Mouse (Mus musculus) CH12F3 (cell line): ENCODE results near the gene Pak1.

Experiments used
- in situ Hi-C: fragments of 300-500 bp; cut with MboI; formaldehyde crosslinking; loops from 2 replicates; pipeline ENCODE4 v1.14.3; 2020; ENCODE audit warnings: low sequenced_read_pairs

Pak1 gene

DNA sequence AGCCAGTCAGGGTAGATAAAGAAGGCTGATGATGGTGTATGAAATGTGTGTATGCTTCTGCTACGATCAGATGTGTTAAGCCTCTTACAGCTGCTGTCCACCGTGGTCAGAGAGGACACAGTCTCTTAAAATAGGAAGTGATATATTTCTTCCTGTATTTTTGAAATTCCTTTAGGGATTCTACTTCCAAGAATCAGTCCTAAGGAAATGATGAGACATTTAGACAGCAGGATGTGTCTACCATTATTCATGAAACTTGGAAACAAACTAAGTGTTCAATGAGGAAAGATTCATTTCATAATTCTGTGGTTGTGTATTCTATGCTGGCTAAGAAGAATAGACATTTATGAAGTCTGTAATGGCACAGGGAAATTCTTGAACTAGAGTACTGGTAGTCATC lies 12.4 kb upstream of the Pak1 start:
- in situ Hi-C loops, result no loop called here

DNA sequence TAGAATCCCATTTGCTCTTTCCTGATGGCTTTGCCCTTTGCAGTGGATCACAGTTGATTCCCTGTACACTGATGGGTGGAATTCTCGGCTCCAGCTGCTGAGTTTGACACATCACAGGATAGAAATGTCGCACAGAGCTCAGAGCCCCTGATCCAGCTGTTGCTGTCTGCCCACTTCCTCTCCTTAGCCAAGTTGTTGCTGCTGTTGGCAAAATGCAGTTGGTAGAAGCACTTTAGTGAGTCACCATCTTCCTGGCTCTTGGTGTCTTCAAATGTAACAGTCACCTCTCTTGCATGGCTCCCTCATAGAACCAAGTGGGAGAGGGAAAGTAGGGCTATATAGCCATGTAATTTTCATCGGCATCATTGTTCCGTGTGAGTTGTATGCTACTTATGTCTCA lies 11.2 kb upstream of the Pak1 start:
- in situ Hi-C loops, result no loop called here

DNA sequence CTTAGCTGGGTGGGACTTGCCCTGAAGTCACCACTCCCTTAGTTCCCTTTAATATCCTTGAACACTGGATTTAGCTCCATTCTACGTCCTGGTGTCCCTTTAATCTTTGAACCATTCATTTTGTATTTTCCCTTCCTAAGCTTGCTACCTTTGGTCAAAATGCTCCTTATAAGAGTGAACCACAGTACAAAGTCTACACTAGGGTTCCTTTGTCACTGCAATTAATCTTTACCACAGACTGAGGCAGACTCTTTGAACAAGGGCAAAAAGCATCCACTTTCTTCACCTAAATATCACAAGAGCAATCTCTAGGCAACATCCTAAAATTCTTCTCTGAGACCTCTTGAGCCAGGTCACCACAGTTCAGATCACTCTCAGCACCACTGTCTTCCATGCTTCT lies 8.1 kb upstream of the Pak1 start:
- in situ Hi-C loops, result no loop called here

DNA sequence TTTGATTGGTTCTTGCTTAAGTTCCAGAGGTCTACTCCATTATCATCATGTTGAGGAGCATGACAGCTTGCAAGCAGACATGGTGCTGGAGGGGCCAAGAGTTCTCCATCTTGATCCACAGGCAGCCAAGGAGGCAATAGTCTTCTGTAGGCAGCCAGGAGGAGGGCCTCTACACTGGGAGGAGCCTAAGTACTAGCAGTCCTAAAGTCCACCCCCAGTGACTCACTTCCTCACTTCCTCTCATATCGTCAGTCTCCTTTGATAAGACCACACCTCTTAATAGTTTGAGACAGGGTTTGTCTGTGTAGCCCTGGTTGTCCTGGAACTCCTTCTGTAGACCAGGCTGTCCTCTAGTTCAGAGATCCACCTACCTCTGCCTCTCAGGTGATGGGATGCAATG lies 7.5 kb upstream of the Pak1 start:
- in situ Hi-C loops, result no loop called here

DNA sequence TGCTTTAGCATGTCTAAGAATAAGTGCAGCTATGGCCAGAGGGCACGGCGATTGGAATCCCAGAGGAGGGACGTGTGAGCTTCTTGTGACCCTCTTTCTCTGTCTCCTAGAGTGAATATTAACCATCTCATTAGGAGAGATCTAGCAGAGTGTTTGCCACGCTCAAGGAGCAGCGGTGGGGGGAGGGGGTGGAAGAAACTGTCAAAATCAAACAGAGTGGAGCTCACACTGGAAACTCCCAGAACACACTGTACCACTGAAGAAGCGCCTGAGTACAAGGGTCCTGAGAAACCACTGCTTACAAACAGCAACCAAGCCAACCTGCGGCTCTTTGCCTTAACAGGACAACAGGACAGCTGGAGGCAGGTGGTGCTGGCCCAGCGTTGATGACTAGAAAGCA lies 6.8 kb upstream of the Pak1 start:
- in situ Hi-C loops, result no loop called here

DNA sequence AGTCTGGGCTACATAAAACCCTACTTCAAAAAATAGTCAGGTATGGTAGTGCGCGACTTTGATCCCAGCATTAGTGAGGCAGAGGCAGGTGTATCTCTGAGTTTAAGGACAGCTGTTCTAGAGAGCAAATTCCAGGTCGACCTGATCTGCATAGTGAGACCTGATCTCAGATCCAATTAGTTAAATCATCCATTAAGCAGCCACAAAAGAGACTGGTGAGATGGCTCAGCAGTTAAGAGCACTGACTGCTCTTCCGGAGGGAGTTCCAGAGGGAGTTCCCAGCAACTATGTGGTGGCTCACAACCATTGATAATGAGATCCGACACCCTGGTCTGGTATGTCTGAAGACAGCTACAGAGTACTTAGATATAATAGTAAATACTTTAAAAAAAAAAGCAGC lies 4.8 kb upstream of the Pak1 start:
- in situ Hi-C loops, result no loop called here

DNA sequence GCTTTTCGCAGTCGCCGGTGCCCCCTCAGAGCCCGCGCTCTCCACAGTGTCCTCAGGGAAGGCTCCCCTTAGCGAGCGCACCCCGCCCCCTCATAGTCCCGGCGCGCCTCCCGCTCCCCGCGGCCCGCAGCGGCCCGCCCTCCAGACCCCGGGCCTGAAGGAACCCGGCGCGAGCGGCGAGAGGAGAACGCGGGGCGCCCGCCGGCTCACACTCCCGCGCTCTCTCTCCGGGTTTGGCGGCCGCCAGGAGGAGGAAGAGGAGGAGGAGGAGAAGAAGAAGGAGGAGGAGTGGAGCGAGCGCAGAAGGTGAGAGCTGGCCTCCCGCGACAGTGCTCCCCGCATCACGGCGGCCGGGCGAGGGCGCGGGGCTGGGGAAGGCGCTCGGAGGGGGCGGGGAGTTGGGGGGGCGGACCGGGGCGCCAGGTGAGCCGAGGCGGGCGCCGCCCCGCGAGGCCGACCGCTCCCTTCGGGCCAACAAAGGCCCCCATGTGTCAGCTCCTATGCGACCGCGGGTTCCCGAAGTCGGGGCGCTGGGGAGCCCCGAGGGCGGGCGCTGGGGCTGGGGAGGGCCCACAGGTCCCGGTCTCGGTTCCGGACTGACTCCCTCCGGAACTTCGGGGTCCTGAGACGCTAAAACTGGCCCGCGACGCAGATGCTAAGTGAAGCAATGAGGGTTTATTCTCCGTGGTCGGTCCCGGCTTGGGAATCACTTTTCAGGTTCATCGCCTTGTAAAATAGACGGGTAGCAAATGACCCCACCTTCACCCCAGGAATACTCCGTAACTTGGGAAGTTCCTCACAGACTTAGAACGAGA lies 535 bp downstream of the Pak1 start:
- in situ Hi-C loops, result no loop called here

- in situ Hi-C loops, result no loop called here
Observed at GRCm38 (mm10) chr7:97790272-97790671, 1.9 kb downstream of the Pak1 start.

DNA sequence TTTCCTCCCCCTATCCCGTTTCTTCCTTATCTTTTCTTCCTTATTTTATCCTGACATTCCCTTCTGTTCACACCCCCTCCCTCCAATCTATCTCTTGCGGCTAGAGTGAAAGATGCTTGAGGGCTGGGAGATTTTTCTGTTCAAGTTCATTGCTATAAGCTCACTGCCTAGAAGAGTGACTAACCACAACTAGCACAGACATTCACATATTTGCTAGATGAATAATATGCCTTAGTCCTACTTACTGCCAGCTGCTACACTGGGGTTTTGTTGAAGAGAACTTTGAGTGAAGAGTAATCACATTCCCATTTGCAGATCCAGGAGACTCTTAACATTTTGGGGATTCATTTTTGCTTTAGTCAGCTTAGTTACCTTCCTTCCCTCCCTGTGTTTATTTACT lies 4.0 kb downstream of the Pak1 start:
- in situ Hi-C loops, result no loop called here

DNA sequence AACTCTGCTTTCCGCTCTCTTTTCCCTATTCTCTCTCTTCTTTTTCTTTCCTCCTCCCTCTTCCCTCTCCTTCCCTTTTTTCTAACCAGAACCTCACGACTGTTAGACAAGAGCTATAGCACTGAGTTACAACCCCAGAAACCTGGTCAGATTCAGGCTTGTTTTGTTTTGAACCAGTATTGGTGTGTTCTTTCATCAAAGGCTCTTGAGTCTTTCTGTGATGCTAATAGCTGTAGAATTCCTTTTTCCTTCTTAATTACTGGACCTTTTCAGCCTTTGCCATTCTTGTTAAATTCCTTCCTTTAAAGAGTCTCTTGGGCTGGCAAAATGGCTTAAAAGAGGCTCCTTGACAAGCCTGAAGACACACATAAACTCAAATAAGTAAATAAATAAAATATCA lies 14.8 kb downstream of the Pak1 start:
- in situ Hi-C loops, result no loop called here

- in situ Hi-C loops, result no loop called here
Observed at GRCm38 (mm10) chr7:97804245-97805066, 16.1 kb downstream of the Pak1 start.

GRCm38 (mm10) chr7:97805067-97805365 lies 16.7 kb downstream of the Pak1 start:
- in situ Hi-C loops, result no loop called here

GRCm38 (mm10) chr7:97809307-97809706 lies 21.0 kb downstream of the Pak1 start:
- in situ Hi-C loops, result no loop called here

DNA sequence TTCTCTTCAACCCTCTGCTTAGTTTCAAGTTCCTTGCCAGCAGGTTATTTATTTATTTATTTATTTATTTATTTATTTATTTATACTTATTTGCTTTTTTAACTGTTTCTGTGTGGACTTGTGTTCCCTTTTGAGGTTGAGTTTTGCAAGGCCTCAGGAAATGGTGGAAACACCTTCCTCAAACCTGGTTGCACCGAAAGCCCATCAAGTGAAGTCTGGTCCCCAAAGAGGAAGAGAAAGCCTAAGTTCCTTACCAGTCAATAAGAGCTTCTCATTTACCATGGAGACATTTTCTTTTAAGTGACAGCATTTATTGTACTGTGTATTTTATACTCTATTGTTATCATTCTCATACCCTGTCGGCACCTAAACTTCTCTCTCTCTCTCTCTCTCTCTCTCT lies 33.5 kb downstream of the Pak1 start:
- in situ Hi-C loops, result no loop called here

DNA sequence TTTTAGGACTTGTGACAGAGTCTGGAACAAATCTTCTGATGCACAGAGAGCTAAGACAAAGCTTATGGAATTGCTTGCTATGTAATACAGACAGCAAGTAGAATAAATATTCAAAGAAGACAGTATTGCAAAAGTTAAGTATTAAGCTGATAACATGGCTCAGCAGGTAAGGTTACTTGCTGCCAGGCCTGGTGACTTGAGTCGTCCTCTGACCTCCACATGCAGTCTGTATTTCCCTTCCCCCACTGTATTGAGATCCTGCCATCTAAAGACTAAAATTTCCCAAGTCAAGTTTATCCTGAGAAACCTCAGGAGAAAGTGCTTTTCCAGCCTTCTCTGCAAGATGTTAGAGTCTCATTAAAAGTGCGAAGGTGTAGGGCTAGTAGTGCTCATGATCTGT lies 40.8 kb downstream of the Pak1 start:
- in situ Hi-C loops, result no loop called here

GRCm38 (mm10) chr7:97830739-97831138 lies 42.4 kb downstream of the Pak1 start:
- in situ Hi-C loops, result no loop called here

- in situ Hi-C loops, result no loop called here
Observed at GRCm38 (mm10) chr7:97832987-97833386, 44.6 kb downstream of the Pak1 start.

DNA sequence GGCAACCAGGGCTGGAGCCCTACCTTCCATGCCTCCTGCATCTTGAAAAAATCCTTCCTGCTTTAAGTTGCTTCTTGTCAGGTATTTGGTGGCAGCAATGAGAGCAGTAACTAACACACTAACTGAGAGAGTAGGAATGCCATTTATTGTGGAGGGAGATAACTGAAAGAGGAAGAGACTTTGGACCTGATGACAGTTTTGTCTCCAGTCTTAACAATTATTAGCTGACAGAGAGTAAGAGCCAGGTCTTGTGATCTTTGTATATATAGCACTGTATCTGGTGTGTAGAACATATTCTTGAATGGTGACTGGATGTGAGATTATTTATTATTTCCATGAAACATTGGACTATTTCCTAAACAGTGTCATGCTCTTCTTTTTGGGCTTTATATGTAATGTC lies 50.2 kb downstream of the Pak1 start:
- in situ Hi-C loops, result no loop called here

- in situ Hi-C loops, result no loop called here
Observed at GRCm38 (mm10) chr7:97841311-97841710, 53.0 kb downstream of the Pak1 start.

GRCm38 (mm10) chr7:97842332-97842731 lies 54.0 kb downstream of the Pak1 start:
- in situ Hi-C loops, result no loop called here

DNA sequence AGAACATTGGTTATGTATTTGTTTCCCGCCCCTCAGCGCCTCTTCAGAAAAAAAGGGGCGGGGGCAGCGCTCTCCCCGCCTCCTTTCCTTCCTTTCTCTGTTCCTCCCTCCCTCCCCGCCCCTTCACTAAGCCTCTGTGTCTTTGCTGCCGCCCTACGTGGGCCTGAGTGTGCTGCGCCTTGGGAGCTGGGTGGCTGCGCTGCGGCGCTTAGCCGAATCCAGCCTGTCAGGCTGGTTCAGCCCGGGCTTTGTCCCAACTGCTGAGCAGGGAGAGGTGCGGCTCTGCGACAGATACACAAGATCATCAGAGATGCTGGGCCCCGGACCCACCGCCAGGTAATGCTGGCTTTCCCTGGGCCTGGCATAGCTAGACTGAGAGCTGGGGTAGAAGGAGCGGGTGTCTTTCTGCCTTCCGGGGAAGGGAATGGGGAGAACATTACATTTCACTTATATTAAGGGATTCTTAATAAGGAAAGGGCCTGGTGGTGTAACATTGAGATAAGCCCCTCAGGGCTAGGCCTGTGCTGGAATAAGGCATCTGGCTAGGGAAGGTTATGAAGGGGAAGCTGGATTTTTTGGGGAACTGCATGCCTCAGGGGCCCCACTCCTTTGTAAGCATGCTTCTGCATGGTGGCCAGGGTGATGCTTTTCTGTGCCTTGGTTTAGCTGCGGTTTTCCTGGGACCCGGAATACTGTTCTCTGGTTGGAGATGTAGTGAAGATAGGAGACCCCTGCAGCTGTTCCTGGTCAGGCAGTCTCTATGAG lies 54.6 kb downstream of the Pak1 start:
- in situ Hi-C loops, result no loop called here

DNA sequence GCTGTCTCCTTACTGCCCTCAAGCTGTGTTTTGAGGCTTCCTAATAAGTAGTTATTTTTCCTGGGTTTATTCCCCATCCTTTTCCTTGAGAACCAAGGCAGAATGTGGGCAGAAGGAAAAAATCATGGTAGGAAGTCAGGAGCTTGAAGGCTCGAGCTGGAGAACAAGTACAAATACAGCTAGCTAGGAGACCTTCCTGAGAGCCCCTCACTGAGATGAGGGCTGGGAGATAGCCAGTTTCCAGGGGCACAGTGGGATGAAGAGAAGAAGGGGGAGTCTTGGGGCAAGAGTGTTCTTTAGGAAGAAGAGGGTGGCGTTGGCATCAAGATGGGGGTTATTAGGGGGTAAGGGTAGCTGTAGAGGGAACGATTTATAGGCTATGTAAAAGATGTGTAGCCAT lies 56.1 kb downstream of the Pak1 start:
- in situ Hi-C loops, result no loop called here
